Mouse (Mus musculus) hindbrain, embryonic 14.5 days (tissue): ENCODE measurements at regions not wholly inside any gene's neighbourhood (a gene's known extent, or its start where the extent isn't known, plus 50 kb on each side); places are given as distances from the start of the nearest gene placed in this dataset.
"Not testable (repeated sequence)": the region's sequence is repeated elsewhere in the genome, so short reads cannot be mapped to it uniquely, and the experiment has no call there.

Source experiments
- ATAC-seq: fragments of 200-750 bp; cut with Nextera tagmentation; 2 replicates; pipeline ENCODE4 v1.8.0; 2017; ENCODE audit warnings: moderate number of reproducible peaks, mild to moderate bottlenecking, moderate TSS enrichment, moderate library complexity; ENCODE audit not compliant: low FRiP score
- DNase-seq: peaks from one replicate; pipeline ENCODE4 v3.0.0-alpha.2; 2015; ENCODE audit warnings: low spot score
- H3K27ac ChIP-seq: fragments of 300-500 bp; sonication (generic); 2 replicates; pipeline ENCODE4 v1.5.1; 2014; ENCODE audit warnings: mild to moderate bottlenecking, moderate library complexity
- H3K27me3 ChIP-seq: fragments of 300-500 bp; sonication (generic); 2 replicates; pipeline ENCODE4 v1.6.1; 2014; ENCODE audit warnings: mild to moderate bottlenecking, low read length, mixed read lengths; ENCODE audit not compliant: control insufficient read depth, insufficient read depth
- H3K36me3 ChIP-seq: fragments of 300-500 bp; sonication (generic); replicated peaks from 2 replicates; pipeline ENCODE4 v1.6.1; 2014; ENCODE audit not compliant: control insufficient read depth, insufficient read depth
- H3K4me1 ChIP-seq: fragments of 300-500 bp; sonication (generic); replicated peaks from 2 replicates; pipeline ENCODE4 v1.6.1; 2014; ENCODE audit warnings: antibody characterized with exemption, low read length, mixed read lengths; ENCODE audit not compliant: control insufficient read depth, insufficient read depth
- H3K4me2 ChIP-seq: fragments of 300-500 bp; sonication (generic); replicated peaks from 2 replicates; pipeline ENCODE4 v1.6.1; 2014; ENCODE audit warnings: mild to moderate bottlenecking, moderate library complexity
- H3K4me3 ChIP-seq: fragments of 300-500 bp; sonication (generic); replicated peaks from 2 replicates; pipeline ENCODE4 v1.5.1; 2014; ENCODE audit warnings: mild to moderate bottlenecking, low read length
- H3K9ac ChIP-seq: fragments of 300-500 bp; sonication (generic); 2 replicates; pipeline ENCODE4 v1.6.1; 2014
- H3K9me3 ChIP-seq: fragments of 300-500 bp; sonication (generic); 2 replicates; pipeline ENCODE4 v1.6.1; 2016; ENCODE audit warnings: low read length; ENCODE audit not compliant: control insufficient read depth
- WGBS: fragments of 180-500 bp; shearing (Covaris S2); extraction: QIAGEN DNeasy Blood & Tissue Kit; methylation state at CpG from one replicate; pipeline ENCODE4 v1.1.7; 2014; 5-methylcytosine and 5-hydroxymethylcytosine counted together

DNA sequence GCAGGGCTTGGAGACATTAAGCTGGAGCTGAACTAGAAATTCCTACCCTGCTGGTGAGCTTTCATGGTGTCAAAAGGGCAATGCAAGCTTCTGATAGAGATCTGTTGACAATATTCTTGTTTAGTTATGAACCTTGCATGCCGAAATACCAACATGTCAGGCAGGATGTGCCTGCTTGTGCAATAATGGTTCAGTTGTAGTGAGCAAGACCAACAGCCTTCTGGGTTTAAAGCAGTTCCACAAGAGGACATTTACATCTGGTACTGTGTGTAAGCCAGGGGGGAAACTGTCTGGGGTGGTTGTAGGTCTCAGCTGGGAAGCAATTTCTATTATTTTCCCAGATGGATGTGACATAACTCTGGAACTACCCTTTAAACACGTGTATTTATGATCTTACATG lies 987.6 kb upstream of the Gm38303 start:
- no peaks in the 10 kb centered on the region for H3K9me3 ChIP-seq
- WGBS: 65% methylated on average over 2 of the region's 2 CpGs
- ATAC-seq (no peak), DNase-seq (no peak)
- H3K9ac ChIP-seq: no peak overlapping the region
- no peak overlapping the region for H3K4me2 ChIP-seq
- no peaks in the 10 kb centered on the region for H3K27me3 ChIP-seq
- H3K4me1 ChIP-seq: no peaks in the 10 kb centered on the region
- H3K4me3 ChIP-seq: no peak overlapping the region
- no peak overlapping the region for H3K27ac ChIP-seq
- H3K36me3 ChIP-seq: no peaks in the 10 kb centered on the region

DNA sequence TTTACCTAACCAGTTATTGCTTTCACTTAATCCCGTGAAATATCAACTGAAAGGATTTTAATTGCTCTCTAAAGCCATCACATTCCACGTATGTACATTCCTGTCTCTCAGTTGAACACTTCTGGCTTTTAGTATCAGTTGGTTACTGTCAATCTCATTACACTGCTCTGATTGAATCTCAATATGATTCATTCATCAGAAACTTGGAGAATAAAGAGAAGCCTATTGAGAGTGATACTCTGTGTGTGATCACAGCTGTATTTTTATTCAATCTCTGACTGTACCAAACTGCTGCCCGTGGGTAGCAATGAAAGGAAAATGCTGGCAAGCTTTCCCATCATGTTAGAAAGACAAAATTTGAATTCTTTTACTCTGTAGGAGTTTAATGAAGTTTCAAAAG lies 957.5 kb upstream of the Gm38303 start:
- Histone ChIP-seq H3K4me1 (no peaks in the 10 kb centered on the region), H3K27me3 (no peaks in the 10 kb centered on the region), H3K9me3 (no peaks in the 10 kb centered on the region), H3K4me3 (no peak overlapping the region), H3K4me2 (no peak overlapping the region), H3K36me3 (no peaks in the 10 kb centered on the region), H3K27ac (no peak overlapping the region), H3K9ac (no peak overlapping the region)
- no peak for DNase-seq
- WGBS: 72% methylated on average over 3 of the region's 3 CpGs
- ATAC-seq: no peak

DNA sequence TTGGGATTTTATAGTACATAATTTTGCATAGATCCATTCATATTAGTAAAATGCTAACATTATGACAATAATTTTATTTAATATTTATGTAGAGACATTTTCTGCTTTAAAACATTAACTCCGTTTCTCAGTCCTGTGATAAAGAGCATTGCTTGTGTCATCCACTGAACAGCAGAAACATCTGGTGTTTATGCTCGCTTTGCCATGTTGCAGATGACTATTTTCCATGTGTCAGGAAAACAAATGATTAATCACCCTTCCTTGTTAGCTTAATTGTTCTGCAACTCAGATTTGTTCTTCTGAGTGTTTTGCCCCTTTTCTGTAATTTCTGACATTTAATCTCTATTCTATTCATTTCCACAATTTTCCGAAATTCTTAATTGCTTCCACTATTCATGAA lies 925.6 kb upstream of the Gm38303 start:
- Histone ChIP-seq H3K9ac (no peak overlapping the region), H3K36me3 (no peaks in the 10 kb centered on the region), H3K4me3 (no peak overlapping the region), H3K9me3 (no peaks in the 10 kb centered on the region), H3K4me2 (no peak overlapping the region), H3K27ac (no peak overlapping the region), H3K27me3 (no peaks in the 10 kb centered on the region), H3K4me1 (no peaks in the 10 kb centered on the region)
- ATAC-seq (no peak), DNase-seq (no peak)
- 67% methylated on average over 3 of the region's 3 CpGs for WGBS

DNA sequence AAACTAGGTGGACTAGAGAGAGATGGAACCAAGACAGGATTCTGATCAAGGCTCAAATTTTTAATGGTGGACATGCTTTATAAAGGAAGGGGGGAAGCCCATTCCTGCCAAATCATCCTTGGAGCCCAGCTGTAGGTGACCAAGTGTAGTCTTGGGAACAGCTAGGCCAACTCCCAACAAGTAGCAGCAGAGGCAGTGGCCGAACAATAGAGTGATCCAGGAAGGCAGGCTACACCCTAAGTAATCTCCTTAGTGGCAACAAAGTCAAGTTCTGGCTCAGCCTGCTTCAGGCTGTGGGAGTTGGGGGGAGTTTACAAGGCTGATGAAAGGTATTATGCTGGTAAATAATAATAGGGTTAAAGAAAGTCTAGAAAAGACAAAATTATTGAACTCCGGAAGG lies 878.5 kb upstream of the Gm38303 start:
- Histone ChIP-seq H3K4me1 (no peaks in the 10 kb centered on the region), H3K9me3 (no peaks in the 10 kb centered on the region), H3K27me3 (no peaks in the 10 kb centered on the region), H3K27ac (no peak overlapping the region), H3K9ac (no peak overlapping the region), H3K4me2 (no peak overlapping the region), H3K36me3 (no peaks in the 10 kb centered on the region), H3K4me3 (no peak overlapping the region)
- ATAC-seq (no peak), DNase-seq (no peak)
- 91% methylated on average over 2 of the region's 2 CpGs for WGBS

DNA sequence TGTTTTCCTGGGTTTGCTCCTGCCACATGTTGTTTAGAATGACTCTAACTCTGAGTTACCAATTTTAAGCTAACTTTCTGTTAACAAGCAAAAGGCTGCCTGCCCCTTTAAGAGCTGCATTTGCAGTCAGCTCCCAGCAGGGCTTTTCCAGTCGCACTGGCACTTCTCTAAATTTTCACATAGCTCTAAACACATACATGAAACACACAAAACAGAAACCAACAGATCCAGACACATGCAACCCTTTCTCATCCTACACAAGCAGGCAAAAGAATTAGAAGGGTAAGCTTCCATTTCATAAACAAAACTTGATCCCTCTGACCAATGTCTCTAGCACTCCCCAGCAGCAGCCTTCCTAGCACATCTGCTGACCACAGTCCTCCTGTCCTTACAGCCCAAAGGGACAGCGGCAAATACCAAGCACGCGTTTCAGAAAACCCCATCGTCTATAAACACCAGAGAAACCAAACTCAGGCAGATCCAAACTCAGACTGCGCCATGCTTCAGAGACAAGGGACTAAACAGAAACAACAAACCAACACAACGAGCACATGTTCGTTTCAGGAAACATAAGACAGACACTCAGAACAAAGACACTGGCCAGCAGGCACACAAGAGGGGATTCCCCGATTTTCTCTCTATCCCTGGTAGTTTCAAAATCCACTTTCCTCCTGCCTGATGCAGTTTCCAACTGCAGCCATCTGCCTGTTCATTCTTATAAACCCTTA lies 877.6 kb upstream of the Gm38303 start:
- not testable (repeated sequence) for ATAC-seq

DNA sequence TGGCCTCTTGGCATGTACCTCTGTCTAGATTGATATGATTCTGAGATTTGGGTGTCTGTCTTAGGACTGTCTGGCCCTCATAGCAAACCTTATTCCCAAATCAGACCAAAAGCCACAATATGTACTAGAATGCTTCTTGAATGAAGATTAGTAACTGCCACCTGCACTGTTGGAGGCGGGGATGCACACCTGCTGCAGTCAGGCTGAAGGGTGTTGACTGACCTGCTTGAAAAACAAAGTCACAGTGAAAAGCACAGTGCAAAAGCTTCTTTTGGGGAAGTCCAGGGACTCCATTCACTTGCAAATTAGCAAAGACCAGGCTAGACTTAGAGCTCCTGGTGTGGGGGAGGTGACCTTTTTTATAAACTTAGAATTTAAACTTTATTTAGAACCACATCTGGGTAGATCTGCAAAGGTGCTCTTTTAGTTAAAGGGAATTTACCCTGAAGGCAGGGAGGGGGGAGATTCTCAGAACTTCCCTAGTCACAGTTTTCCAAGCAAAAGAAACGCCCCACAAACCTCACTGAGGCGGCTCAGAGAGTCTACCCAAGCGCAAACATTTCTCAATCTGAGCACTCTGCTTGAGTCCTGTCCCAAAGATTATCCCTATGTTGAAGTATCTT lies 876.9 kb upstream of the Gm38303 start:
- not testable (repeated sequence) for H3K27me3 ChIP-seq, H3K4me2 ChIP-seq, H3K9me3 ChIP-seq, H3K36me3 ChIP-seq, ATAC-seq, H3K4me3 ChIP-seq, H3K9ac ChIP-seq, H3K4me1 ChIP-seq, H3K27ac ChIP-seq, DNase-seq
- 29% methylated on average over 4 of the region's 4 CpGs for WGBS

More for the DNA sequence above, 877.6 kb upstream of the Gm38303 start:
- not testable (repeated sequence) for H3K4me1 ChIP-seq, H3K27me3 ChIP-seq, H3K27ac ChIP-seq, H3K9me3 ChIP-seq, H3K36me3 ChIP-seq, DNase-seq, H3K9ac ChIP-seq, H3K4me3 ChIP-seq
- H3K4me2 ChIP-seq: peak overlapping the region; percentile 24
- 29% methylated on average over 9 of the region's 9 CpGs for WGBS

DNA sequence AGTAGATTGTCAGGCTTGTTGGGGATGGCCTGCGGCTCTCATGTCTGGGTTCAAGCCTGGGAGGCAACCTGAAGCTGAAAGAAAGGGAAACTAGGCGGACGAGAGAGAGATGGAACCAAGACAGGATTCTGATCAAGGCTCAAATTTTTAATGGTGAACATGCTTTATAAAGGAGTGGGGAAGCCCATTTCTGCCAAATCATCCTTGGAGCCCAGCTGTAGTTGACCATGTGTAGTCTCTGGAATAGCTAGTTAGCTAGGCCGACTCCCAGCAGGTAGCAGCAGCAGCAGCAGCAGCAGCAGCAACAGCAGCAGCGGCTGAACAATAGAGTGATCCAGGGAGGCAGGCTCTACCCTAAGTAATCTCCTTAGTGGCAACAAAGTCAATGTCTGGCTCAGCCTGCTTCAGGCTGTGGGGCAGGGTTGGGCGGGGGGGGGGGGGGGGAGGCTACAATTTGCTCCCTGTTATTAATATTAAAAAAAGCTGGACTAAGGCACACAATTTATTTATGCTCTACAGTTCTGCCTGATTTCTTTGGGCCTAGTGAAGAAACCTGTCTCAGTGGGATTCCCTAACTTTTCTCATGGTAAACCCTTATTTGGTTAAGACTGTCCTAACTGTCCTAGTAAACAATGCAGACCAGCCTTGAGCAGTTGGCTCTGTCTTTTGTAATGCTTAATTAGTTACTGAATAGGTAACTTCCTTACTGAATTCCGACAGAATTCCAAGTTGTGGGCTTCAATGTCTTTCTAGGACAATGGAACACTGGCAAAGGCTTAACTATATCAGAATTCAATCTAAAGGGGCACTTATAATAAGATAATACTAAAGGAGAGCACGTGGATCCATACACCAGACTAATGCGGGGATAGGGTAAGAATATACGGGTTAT lies 875.7 kb upstream of the Gm38303 start:
- DNase-seq, H3K4me1 ChIP-seq, H3K4me3 ChIP-seq, H3K27me3 ChIP-seq, H3K27ac ChIP-seq, H3K36me3 ChIP-seq, H3K9ac ChIP-seq, ATAC-seq, H3K9me3 ChIP-seq, H3K4me2 ChIP-seq: not testable (repeated sequence)
- 51% methylated on average over 10 of the region's 10 CpGs for WGBS

DNA sequence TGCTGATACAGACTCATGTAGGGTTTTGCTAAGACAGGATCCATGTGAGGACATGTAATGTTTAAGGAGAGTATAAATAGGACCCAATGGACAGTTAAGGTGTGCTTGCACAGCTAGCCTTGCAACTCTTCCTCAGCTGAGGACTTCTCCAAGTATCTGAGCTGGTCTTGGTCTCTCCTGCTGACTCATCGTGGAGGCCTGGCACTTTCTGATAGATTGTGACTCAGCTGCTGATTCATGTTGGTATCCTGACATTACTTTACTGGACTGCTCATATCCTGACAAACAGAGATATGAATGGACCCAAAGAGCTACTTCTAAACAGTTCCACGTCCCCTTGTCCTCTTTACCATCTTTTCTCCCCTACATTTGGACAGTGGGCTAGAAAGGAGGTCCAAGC lies 838.5 kb upstream of the Gm38303 start:
- Histone ChIP-seq H3K36me3 (no peaks in the 10 kb centered on the region), H3K4me2 (no peak overlapping the region), H3K27me3 (no peaks in the 10 kb centered on the region), H3K27ac (no peak overlapping the region), H3K9me3 (no peaks in the 10 kb centered on the region), H3K4me3 (no peak overlapping the region), H3K4me1 (no peaks in the 10 kb centered on the region), H3K9ac (no peak overlapping the region)
- ATAC-seq: no peak
- 82% methylated on average over 2 of the region's 2 CpGs for WGBS
- DNase-seq: no peak

DNA sequence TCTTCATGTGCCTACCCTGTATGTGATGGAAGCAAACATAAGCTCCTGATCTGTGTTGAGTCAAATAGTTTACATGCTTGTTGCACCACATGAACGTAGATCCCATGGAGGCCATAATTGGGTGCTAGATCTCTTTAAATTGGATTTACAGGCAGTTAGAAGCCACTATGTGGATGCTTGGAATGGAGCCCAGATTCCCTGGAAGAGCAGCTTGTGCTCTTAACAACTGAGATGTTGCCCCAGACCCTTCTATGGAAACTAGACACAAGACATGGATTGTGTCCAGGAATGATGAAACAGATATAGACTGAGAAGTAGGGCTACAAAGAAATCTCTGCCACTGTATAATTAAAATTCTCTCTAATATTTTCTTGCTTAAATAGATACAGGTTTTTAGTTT lies 819.9 kb upstream of the Gm38303 start:
- Histone ChIP-seq H3K4me1 (no peaks in the 10 kb centered on the region), H3K4me2 (no peak overlapping the region), H3K27ac (no peak overlapping the region), H3K4me3 (no peak overlapping the region), H3K9ac (no peak overlapping the region), H3K27me3 (no peaks in the 10 kb centered on the region), H3K36me3 (no peaks in the 10 kb centered on the region), H3K9me3 (no peaks in the 10 kb centered on the region)
- no peak for ATAC-seq
- 63% methylated on average over 1 of the region's 1 CpGs for WGBS
- DNase-seq: peak; percentile 41
